ENCODE assay signal across 9 mouse cellular contexts in genomic region chr4:151129725-151130557, GRCm38 (mm10). TPM values are rescaled to one million over a fixed set of nuclear protein-coding genes. Genes with fewer than 3 reads are reported as not detected.
A peak's percentile ranks its signal among the peaks of the same experiment; 100 is the strongest.
DNase-seq lines count a peak whose midpoint lies in the region; ATAC-seq lines count a peak whose summit lies in the region.
"Had no signal": no experiment of that assay in that cellular context is flagged by ENCODE, and none has a peak within 500 bp of the region (broad histone marks: within the 10 kb centered on the region; RNA-seq: fewer than 3 reads in every experiment).

No protein-coding gene starts in this region.

- peak overlapping the region; percentile 58 for H3K4me3 ChIP-seq in kidney, embryonic 16.5 days (ENCODE audit: low read length)
- H3K4me3 ChIP-seq in forebrain, embryonic 10.5 days = peak overlapping the region; percentile 77
- no peak overlapping the region for H3K4me3 ChIP-seq in heart, embryonic 16.5 days (ENCODE audit: low read length)
- peak overlapping the region; percentile 53 for H3K4me3 ChIP-seq in midbrain, embryonic 13.5 days (replicated peaks)

- H3K4me2 ChIP-seq in kidney, embryonic 16.5 days (replicated peaks; ENCODE audit: low read depth, low read length) = peak overlapping the region; percentile 77
- peak overlapping the region; percentile 98 for H3K4me2 ChIP-seq in heart, embryonic 16.5 days (ENCODE audit: low read depth, low read length)
- peak overlapping the region; percentile 73 for H3K4me2 ChIP-seq in midbrain, embryonic 13.5 days (replicated peaks)

- 52% methylated on average over 16 of the region's 16 CpGs for WGBS in kidney, embryonic 16.5 days
- 71% methylated on average over 16 of the region's 16 CpGs for WGBS in forebrain, embryonic 10.5 days
- 67% methylated on average over 16 of the region's 16 CpGs for WGBS in heart, embryonic 16.5 days
- 67% methylated on average over 16 of the region's 16 CpGs for WGBS in midbrain, embryonic 13.5 days

- H3K4me1 ChIP-seq in kidney, embryonic 16.5 days (ENCODE audit: insufficient read depth, low read length) = peaks cover 32% of the 10 kb centered on the region
- peaks cover 53% of the 10 kb centered on the region for H3K4me1 ChIP-seq in forebrain, embryonic 10.5 days
- H3K4me1 ChIP-seq in heart, embryonic 16.5 days (ENCODE audit: control insufficient read depth, insufficient read depth, low read length) = peaks cover 29% of the 10 kb centered on the region
- H3K4me1 ChIP-seq in midbrain, embryonic 13.5 days (replicated peaks) = peaks cover 55% of the 10 kb centered on the region

- no peak for ATAC-seq in kidney, embryonic 16.5 days (ENCODE audit: low FRiP score, low TSS enrichment)
- no peak for ATAC-seq in heart, embryonic 16.5 days (replicated peaks; ENCODE audit: extremely low read depth, insufficient read depth, low FRiP score)
- ATAC-seq in midbrain, embryonic 13.5 days = no peak
- ATAC-seq in inflammation-experienced regulatory T-cells, adult 6 months = no peak

- no peaks in the 10 kb centered on the region for H3K36me3 ChIP-seq in kidney, embryonic 16.5 days (ENCODE audit: insufficient read depth, low read length)
- peaks cover 21% of the 10 kb centered on the region for H3K36me3 ChIP-seq in forebrain, embryonic 10.5 days (replicated peaks)
- H3K36me3 ChIP-seq in heart, embryonic 16.5 days (ENCODE audit: control insufficient read depth, insufficient read depth) = no peaks in the 10 kb centered on the region
- H3K36me3 ChIP-seq in midbrain, embryonic 13.5 days = peaks cover 16% of the 10 kb centered on the region

- no peaks in the 10 kb centered on the region for H3K9me3 ChIP-seq in kidney, embryonic 16.5 days (ENCODE audit: low read length)
- no peaks in the 10 kb centered on the region for H3K9me3 ChIP-seq in forebrain, embryonic 10.5 days
- no peaks in the 10 kb centered on the region for H3K9me3 ChIP-seq in heart, embryonic 16.5 days (replicated peaks; ENCODE audit: control insufficient read depth, low read length)
- H3K9me3 ChIP-seq in midbrain, embryonic 13.5 days = no peaks in the 10 kb centered on the region

- peaks cover 5% of the 10 kb centered on the region for H3K27me3 ChIP-seq in kidney, embryonic 16.5 days (ENCODE audit: insufficient read depth, low read length)
- H3K27me3 ChIP-seq in forebrain, embryonic 10.5 days (ENCODE audit: poor library complexity, severe bottlenecking) = peaks cover 17% of the 10 kb centered on the region; the same call in 1 of the 2 replicates
- H3K27me3 ChIP-seq in heart, embryonic 16.5 days (ENCODE audit: control insufficient read depth, insufficient read depth, low read length) = peaks cover 8% of the 10 kb centered on the region
- H3K27me3 ChIP-seq in midbrain, embryonic 13.5 days = peaks cover 8% of the 10 kb centered on the region

- no peak overlapping the region for H3K27ac ChIP-seq in kidney, embryonic 16.5 days (ENCODE audit: low read length)
- peak overlapping the region; percentile 99 for H3K27ac ChIP-seq in forebrain, embryonic 10.5 days
- no peak overlapping the region for H3K27ac ChIP-seq in heart, embryonic 16.5 days (ENCODE audit: low read length)
- H3K27ac ChIP-seq in midbrain, embryonic 13.5 days = peak overlapping the region; percentile 100

- no peak for DNase-seq in kidney, adult 8-10 months
- no peak for DNase-seq in forebrain, embryonic 10.5 days (ENCODE audit: extremely low spot score, low spot score)
- DNase-seq in layer of hippocampus, adult 8-10 months (ENCODE audit: low spot score in 2 of 2) = no peak
- no peak for DNase-seq in urinary bladder, postnatal 25 days (ENCODE audit: low spot score)

- H3K9ac ChIP-seq in kidney, embryonic 16.5 days (replicated peaks; ENCODE audit: low read length) = peak overlapping the region; percentile 77
- peak overlapping the region; percentile 4; the same call in 1 of the 2 replicates for H3K9ac ChIP-seq in heart, embryonic 16.5 days (ENCODE audit: low read length)
- peak overlapping the region; percentile 92 for H3K9ac ChIP-seq in midbrain, embryonic 13.5 days (replicated peaks)

RNA-seq across cellular contexts. Expression of gene Gm13090, which starts 40.6 kb away (rescaled TPM):
- not detected in 2 replicates for polyA plus RNA-seq in kidney, embryonic 16.5 days (2015; fragmentation: Nextera tagmentation; extraction: Ambion mirVana)
- not detected in 2 replicates for polyA plus RNA-seq in forebrain, embryonic 10.5 days (2016; fragmentation: Nextera tagmentation; extraction: Ambion mirVana)
- 0.20 TPM in 1 of 2 replicates, not detected in the other for polyA plus RNA-seq in heart, embryonic 16.5 days (2015; fragmentation: Nextera tagmentation; extraction: Ambion mirVana)
- polyA plus RNA-seq in midbrain, embryonic 13.5 days (2015; fragmentation: Nextera tagmentation; extraction: Ambion mirVana) = 0.22 TPM in 1 of 2 replicates, not detected in the other
- total RNA-seq in layer of hippocampus, adult 8-10 months (2022) = not detected
- not detected for polyA plus RNA-seq in inflammation-experienced regulatory T-cells, adult 6 months (2017; shearing (Covaris generic))
- total RNA-seq: layer of hippocampus, adult 18-20 months had no signal

Comparison
In these comparisons a context has a peak if more than half of its experiments do, and no peak if none do; other contexts are left out.
1. H3K27ac ChIP-seq: peak in forebrain, embryonic 10.5 days (single experiment) and midbrain, embryonic 13.5 days (single experiment); none in kidney, embryonic 16.5 days (single experiment) and heart, embryonic 16.5 days (single experiment).
2. H3K9ac ChIP-seq: peak in every context shown above with its lines; median percentile 92 in midbrain, embryonic 13.5 days; 77 in kidney, embryonic 16.5 days; 4 in heart, embryonic 16.5 days.
3. Peak in every context shown above with its lines, with median percentiles within 50 percentile points of each other: H3K4me2 ChIP-seq.